Mouse (Mus musculus) intestine, embryonic 14.5 days (tissue): ENCODE results near the gene Mcoln2. TPM values are rescaled to one million over a fixed set of nuclear protein-coding genes. Genes with fewer than 3 reads are reported as not detected.
"Not testable (repeated sequence)": the region's sequence is repeated elsewhere in the genome, so short reads cannot be mapped to it uniquely, and the experiment has no call there.

Experiments
- ATAC-seq: fragments of 200-750 bp; cut with Nextera tagmentation; replicated peaks from 2 replicates; pipeline ENCODE4 v1.8.0; 2017; ENCODE audit warnings: low read depth, moderate number of reproducible peaks, moderate TSS enrichment, moderate library complexity; ENCODE audit not compliant: low FRiP score, low TSS enrichment
- DNase-seq: peaks from one replicate; pipeline ENCODE4 v3.0.0-alpha.2; 2018; ENCODE audit warnings: low spot score
- H3K27ac ChIP-seq: fragments of 300-500 bp; sonication (generic); 2 replicates; pipeline ENCODE4 v1.5.1; 2014; ENCODE audit warnings: low read depth, mild to moderate bottlenecking, control low read depth
- H3K27me3 ChIP-seq: fragments of 300-500 bp; sonication (generic); replicated peaks from 2 replicates; pipeline ENCODE4 v1.6.1; 2014; ENCODE audit warnings: low read length, control low read depth; ENCODE audit not compliant: control insufficient read depth, insufficient read depth
- H3K36me3 ChIP-seq: fragments of 300-500 bp; sonication (generic); 2 replicates; pipeline ENCODE4 v1.6.1; 2014; ENCODE audit warnings: low read length, control low read depth; ENCODE audit not compliant: control insufficient read depth, insufficient read depth
- H3K4me1 ChIP-seq: fragments of 300-500 bp; sonication (generic); replicated peaks from 2 replicates; pipeline ENCODE4 v1.6.1; 2014; ENCODE audit warnings: low read length, control low read depth, mixed read lengths; ENCODE audit not compliant: control insufficient read depth, insufficient read depth
- H3K4me2 ChIP-seq: fragments of 300-500 bp; sonication (generic); 2 replicates; pipeline ENCODE4 v1.6.1; 2014; ENCODE audit warnings: low read length
- H3K4me3 ChIP-seq: fragments of 300-500 bp; sonication (generic); 2 replicates; pipeline ENCODE4 v1.5.1; 2014; ENCODE audit warnings: low read depth, low read length, control low read depth, mixed read lengths
- H3K9ac ChIP-seq: fragments of 300-500 bp; sonication (generic); 2 replicates; pipeline ENCODE4 v1.6.1; 2014; ENCODE audit warnings: mild to moderate bottlenecking, low read length
- H3K9me3 ChIP-seq: fragments of 300-500 bp; sonication (generic); 2 replicates; pipeline ENCODE4 v1.6.1; 2016; ENCODE audit warnings: low read length, control low read depth; ENCODE audit not compliant: control insufficient read depth
- WGBS: fragments of 180-500 bp; shearing (Covaris S2); extraction: QIAGEN DNeasy Blood & Tissue Kit; methylation state at CpG from one replicate; pipeline ENCODE4 v1.1.7; 2014; 5-methylcytosine and 5-hydroxymethylcytosine counted together
- polyA plus RNA-seq: library from polyadenylated mRNA; unstranded; fragments of >200 nt; fragmentation: Nextera tagmentation; extraction: Ambion mirVana; gene quantifications from 2 replicates; pipeline ENCODE4 v1.2.1, GENCODE M21; 2014

The Mcoln2 gene
- polyA plus RNA-seq, 1 experiment from 2014 or later = 4.2 TPM

- no peak overlapping the region for H3K4me2 ChIP-seq
- H3K4me1 ChIP-seq = 0 out of 2 replicates have a peak, but pooled peaks cover 2% of the 10 kb centered on the region
- no peak overlapping the region for H3K4me3 ChIP-seq
- no peaks in the 10 kb centered on the region for H3K27me3 ChIP-seq
- ATAC-seq (no peak), DNase-seq (no peak)
- no peaks in the 10 kb centered on the region for H3K36me3 ChIP-seq
- H3K9ac ChIP-seq = no peak overlapping the region
- WGBS = 52% methylated on average over 11 of the region's 11 CpGs
- H3K27ac ChIP-seq = no peak overlapping the region
- H3K9me3 ChIP-seq = no peaks in the 10 kb centered on the region
Observed at GRCm38 (mm10) chr3:146198803-146199481, 49.3 kb downstream of the Mcoln2 start.

GRCm38 (mm10) chr3:146199486-146199885 is 49.9 kb downstream of the Mcoln2 start:
- H3K4me2 ChIP-seq = no peak overlapping the region
- no peak for ATAC-seq
- H3K27me3 ChIP-seq = no peaks in the 10 kb centered on the region
- no peak for DNase-seq
- H3K27ac ChIP-seq = no peak overlapping the region
- no peaks in the 10 kb centered on the region for H3K36me3 ChIP-seq
- WGBS = 76% methylated on average over 3 of the region's 3 CpGs
- H3K4me1 ChIP-seq = 0 out of 2 replicates have a peak, but pooled peaks cover 2% of the 10 kb centered on the region
- H3K4me3 ChIP-seq = no peak overlapping the region
- H3K9me3 ChIP-seq = no peaks in the 10 kb centered on the region
- no peak overlapping the region for H3K9ac ChIP-seq

- no peak overlapping the region for H3K9ac ChIP-seq
- H3K4me1 ChIP-seq = no peaks in the 10 kb centered on the region; the same call in 1 of the 2 replicates
- 12% methylated on average over 2 of the region's 2 CpGs for WGBS
- no peaks in the 10 kb centered on the region for H3K36me3 ChIP-seq
- H3K9me3 ChIP-seq = no peaks in the 10 kb centered on the region
- DNase-seq = no peak
- no peak overlapping the region for H3K4me3 ChIP-seq
- no peak for ATAC-seq
- no peaks in the 10 kb centered on the region for H3K27me3 ChIP-seq
- H3K4me2 ChIP-seq = no peak overlapping the region
- no peak overlapping the region for H3K27ac ChIP-seq
Observed at GRCm38 (mm10) chr3:146204375-146204774, 54.7 kb downstream of the Mcoln2 start.

GRCm38 (mm10) chr3:146205305-146205704 is 55.7 kb downstream of the Mcoln2 start:
- no peak for DNase-seq
- H3K4me1 ChIP-seq = no peaks in the 10 kb centered on the region; the same call in 1 of the 2 replicates
- no peak overlapping the region for H3K4me3 ChIP-seq
- no peaks in the 10 kb centered on the region for H3K36me3 ChIP-seq
- no peaks in the 10 kb centered on the region for H3K9me3 ChIP-seq
- H3K27me3 ChIP-seq = no peaks in the 10 kb centered on the region
- WGBS = 45% methylated on average over 11 of the region's 11 CpGs
- no peak overlapping the region for H3K4me2 ChIP-seq
- H3K27ac ChIP-seq = no peak overlapping the region
- ATAC-seq = no peak
- no peak overlapping the region for H3K9ac ChIP-seq

GRCm38 (mm10) chr3:146206635-146207034 is 57.0 kb downstream of the Mcoln2 start:
- H3K9me3 ChIP-seq = no peaks in the 10 kb centered on the region
- H3K9ac ChIP-seq = no peak overlapping the region
- H3K27ac ChIP-seq = no peak overlapping the region
- DNase-seq = no peak
- H3K4me1 ChIP-seq = no peaks in the 10 kb centered on the region; the same call in 1 of the 2 replicates
- H3K4me2 ChIP-seq = no peak overlapping the region
- no peak overlapping the region for H3K4me3 ChIP-seq
- 80% methylated on average over 2 of the region's 2 CpGs for WGBS
- no peak for ATAC-seq
- H3K27me3 ChIP-seq = no peaks in the 10 kb centered on the region
- no peaks in the 10 kb centered on the region for H3K36me3 ChIP-seq

GRCm38 (mm10) chr3:146207440-146207839 is 57.8 kb downstream of the Mcoln2 start:
- Histone ChIP-seq H3K4me1 (no peaks in the 10 kb centered on the region; the same call in 1 of the 2 replicates), H3K4me3 (no peak overlapping the region), H3K9ac (no peak overlapping the region), H3K27me3 (no peaks in the 10 kb centered on the region), H3K4me2 (no peak overlapping the region), H3K36me3 (no peaks in the 10 kb centered on the region), H3K9me3 (no peaks in the 10 kb centered on the region), H3K27ac (no peak overlapping the region)
- ATAC-seq = no peak
- DNase-seq = no peak
- 53% methylated on average over 2 of the region's 2 CpGs for WGBS

GRCm38 (mm10) chr3:146209759-146210158 is 60.1 kb downstream of the Mcoln2 start:
- H3K27me3 ChIP-seq, H3K4me2 ChIP-seq, DNase-seq, H3K4me1 ChIP-seq, H3K9ac ChIP-seq, H3K27ac ChIP-seq, H3K36me3 ChIP-seq, H3K4me3 ChIP-seq, H3K9me3 ChIP-seq, ATAC-seq: not testable (repeated sequence)
- WGBS = 94% methylated on average over 8 of the region's 8 CpGs

- no peak overlapping the region for H3K27ac ChIP-seq
- no peaks in the 10 kb centered on the region for H3K27me3 ChIP-seq
- ATAC-seq (no peak), DNase-seq (no peak)
- H3K4me2 ChIP-seq = no peak overlapping the region
- WGBS = 93% methylated on average over 4 of the region's 4 CpGs
- H3K36me3 ChIP-seq = no peaks in the 10 kb centered on the region
- no peaks in the 10 kb centered on the region for H3K9me3 ChIP-seq
- H3K4me3 ChIP-seq = no peak overlapping the region
- H3K9ac ChIP-seq = no peak overlapping the region
- no peaks in the 10 kb centered on the region; the same call in 1 of the 2 replicates for H3K4me1 ChIP-seq
Observed at GRCm38 (mm10) chr3:146211141-146211747, 61.6 kb downstream of the Mcoln2 start.

- no peak overlapping the region for H3K27ac ChIP-seq
- no peak for DNase-seq
- H3K4me2 ChIP-seq = no peak overlapping the region
- 88% methylated on average over 2 of the region's 2 CpGs for WGBS
- no peaks in the 10 kb centered on the region; the same call in 1 of the 2 replicates for H3K4me1 ChIP-seq
- no peaks in the 10 kb centered on the region for H3K9me3 ChIP-seq
- H3K4me3 ChIP-seq = no peak overlapping the region
- H3K27me3 ChIP-seq = no peaks in the 10 kb centered on the region
- no peaks in the 10 kb centered on the region for H3K36me3 ChIP-seq
- H3K9ac ChIP-seq = no peak overlapping the region
- no peak for ATAC-seq
Observed at GRCm38 (mm10) chr3:146211964-146212363, 62.3 kb downstream of the Mcoln2 start.
